Mouse (Mus musculus) myocyte (in vitro differentiated cells): Measurements from ENCODE around the gene Rcor2.

ENCODE experiments used
- CEBPB ChIP-seq: IDR thresholded peaks from 2 replicates; pipeline ENCODE4 v1.6.1; 2011; ENCODE audit warnings: mild to moderate bottlenecking, moderate library complexity; ENCODE audit not compliant: poor library complexity, insufficient read depth, severe bottlenecking
- E2F4 ChIP-seq: IDR thresholded peaks from one replicate; pipeline ENCODE4 v1.6.1; 2011; ENCODE audit warnings: mild to moderate bottlenecking, control low read depth, moderate library complexity; ENCODE audit not compliant: insufficient read depth
- MAX ChIP-seq: IDR thresholded peaks from one replicate; pipeline ENCODE4 v1.6.1; 2011; ENCODE audit warnings: low read depth, mild to moderate bottlenecking, control low read depth
- MYOG ChIP-seq, 3 experiments: IDR thresholded peaks; one replicate each; pipeline ENCODE4 v1.6.1; 2011; ENCODE audit warnings: control low read depth in 2 of 3, low read depth in 2 of 3, mild to moderate bottlenecking in 2 of 3; ENCODE audit not compliant: insufficient read length in 2 of 3, control insufficient read depth in 1 of 3, insufficient read depth in 1 of 3
- POLR2A ChIP-seq: IDR thresholded peaks from one replicate; pipeline ENCODE4 v1.6.1; 2011; ENCODE audit warnings: low read depth, mild to moderate bottlenecking, control low read depth, moderate library complexity; ENCODE audit not compliant: insufficient read length
- REST ChIP-seq: IDR thresholded peaks from one replicate; pipeline ENCODE4 v1.6.1; 2011; ENCODE audit warnings: mild to moderate bottlenecking, control low read depth, moderate library complexity; ENCODE audit not compliant: insufficient read depth, insufficient read length
- SRF ChIP-seq: IDR thresholded peaks from one replicate; pipeline ENCODE4 v1.6.1; 2011; ENCODE audit warnings: low read depth; ENCODE audit not compliant: control insufficient read depth, insufficient read length
- TCF12 ChIP-seq: IDR thresholded peaks from one replicate; pipeline ENCODE4 v1.6.1; 2011; ENCODE audit warnings: mild to moderate bottlenecking, control low read depth; ENCODE audit not compliant: poor library complexity, insufficient read depth, severe bottlenecking
- TCF3 ChIP-seq: IDR thresholded peaks from one replicate; pipeline ENCODE4 v1.6.1; 2011; ENCODE audit warnings: low read depth, control low read depth; ENCODE audit not compliant: insufficient read length
- USF1 ChIP-seq: IDR thresholded peaks from one replicate; pipeline ENCODE4 v1.6.1; 2011; ENCODE audit warnings: low read depth, mild to moderate bottlenecking, control low read depth, moderate library complexity

DNA sequence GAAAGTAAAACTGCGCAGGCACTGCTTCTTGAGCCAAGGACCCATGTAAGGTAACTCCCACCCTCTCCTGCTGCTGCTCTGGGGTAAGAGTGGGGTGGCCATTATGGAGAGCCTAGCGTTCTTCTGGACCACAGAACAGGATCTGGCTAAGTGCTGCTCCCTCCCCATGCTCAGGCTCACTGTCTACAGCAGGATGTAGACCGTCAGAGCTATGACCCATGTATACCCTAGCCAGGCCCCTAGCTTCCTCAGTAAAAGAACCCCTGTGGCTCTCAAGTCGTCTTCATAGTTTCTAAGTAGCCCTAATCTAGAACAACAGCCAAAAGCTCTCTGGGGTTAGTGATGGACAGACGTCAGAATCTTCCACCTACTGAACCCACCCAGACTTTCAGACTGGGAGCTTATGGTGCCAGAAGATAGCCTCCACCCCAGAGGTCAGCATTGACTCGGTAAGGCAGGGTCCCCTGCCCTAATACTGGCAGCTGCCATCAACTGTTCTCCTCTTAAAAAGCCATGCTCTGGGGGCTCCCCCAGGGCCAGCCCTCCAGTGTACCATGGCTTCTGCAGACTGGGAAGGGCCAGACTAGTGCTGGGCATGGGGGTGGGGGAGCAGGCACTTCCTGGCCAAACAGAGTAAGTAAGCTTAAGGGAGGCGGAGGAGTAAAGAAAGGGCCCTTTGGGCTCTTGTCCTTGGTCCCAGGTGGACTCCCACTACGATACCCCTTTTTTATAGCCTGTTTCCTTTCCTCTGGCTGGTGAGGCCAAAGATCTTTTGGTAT lies 27.2 kb downstream of the Rcor2 start:
- TF ChIP-seq USF1: no peak
- TF ChIP-seq CEBPB: no peak
- no peak for TF ChIP-seq POLR2A
- TF ChIP-seq MYOG (IDR thresholded peaks at IDR 0.05; ENCODE audit: control insufficient read depth in 1 of 3, insufficient read depth in 1 of 3, insufficient read length in 2 of 3, low read depth in 2 of 3): no peak
- no peak for TF ChIP-seq REST
- TF ChIP-seq E2F4: no peak
- TF ChIP-seq TCF3: no peak
- no peak for TF ChIP-seq TCF12
- no peak for TF ChIP-seq MAX
- no peak for TF ChIP-seq SRF
